8 mouse cellular contexts compared by ENCODE assay signal in genomic region chr7:24429413-24430112, GRCm38 (mm10). TPM values are rescaled to one million over a fixed set of nuclear protein-coding genes. Genes with fewer than 3 reads are reported as not detected.
DNase-seq lines count a peak whose midpoint lies in the region.

No protein-coding gene starts in this region.

- intact Hi-C loops in gastrocnemius, postnatal 14 days (cut with DNase I; ENCODE audit: low total_unique reads): no loop called here

- DNase-seq in adrenal gland, postnatal 10 days: peak; percentile 34
- no peak for DNase-seq in adrenal gland, postnatal 36 days
- peak; percentile 64 for DNase-seq in brain, embryonic 18.5 days (ENCODE audit: low read depth, low spot score)
- DNase-seq in gastrocnemius, postnatal 14 days: peak; percentile 50
- DNase-seq in layer of hippocampus, postnatal 36 days: peak; percentile 68 to 72
- DNase-seq in testis, postnatal 14 days (ENCODE audit: low spot score): peak; percentile 41
- no peak for DNase-seq in thymus, postnatal 14 days
- DNase-seq in lung, postnatal 25 days (ENCODE audit: low spot score): no peak

RNA-seq across cellular contexts. Expression of gene Irgc1, which starts 22.5 kb away (rescaled TPM):
- under 1 TPM in 1 of 2 experiments, not detected in 1; 0.27 TPM for total RNA-seq in adrenal gland, postnatal 10 days (2021)
- not detected for total RNA-seq in adrenal gland, postnatal 36 days (2021)
- total RNA-seq in gastrocnemius, postnatal 14 days (2021): under 1 TPM in 1 of 2 experiments, not detected in 1; 0.12 TPM
- not detected for total RNA-seq in layer of hippocampus, postnatal 36 days (2021)

RNA-seq across cellular contexts. Expression of gene Smg9, which starts 30.1 kb away (rescaled TPM):
- 10 to 100 TPM; 19.5 to 24.1 TPM for total RNA-seq in adrenal gland, postnatal 10 days (2021)
- 10 to 100 TPM; 17.8 to 21.1 TPM for total RNA-seq in adrenal gland, postnatal 36 days (2021)
- total RNA-seq in gastrocnemius, postnatal 14 days (2021): 1 to 10 TPM; 9.2 to 9.5 TPM
- 10 to 100 TPM; 33.8 to 39.0 TPM for total RNA-seq in layer of hippocampus, postnatal 36 days (2021)

RNA-seq across cellular contexts. Expression of gene Plaur, which starts 32.7 kb away (rescaled TPM):
- total RNA-seq in adrenal gland, postnatal 10 days (2021): 1 to 10 TPM; 6.7 to 9.4 TPM
- total RNA-seq in adrenal gland, postnatal 36 days (2021): 1 to 10 TPM; 7.9 to 9.8 TPM
- total RNA-seq in gastrocnemius, postnatal 14 days (2021): 1 to 10 TPM in 1 of 2 experiments, under 1 TPM in 1; 0.84 to 1.2 TPM
- under 1 TPM in 1 of 2 experiments, not detected in 1; 0.68 TPM for total RNA-seq in layer of hippocampus, postnatal 36 days (2021)

RNA-seq across cellular contexts. Expression of gene Cadm4, which starts 52.3 kb away (rescaled TPM):
- total RNA-seq in adrenal gland, postnatal 10 days (2021): 1 to 10 TPM; 6.4 to 8.6 TPM
- 1 to 10 TPM; 2.8 to 3.6 TPM for total RNA-seq in adrenal gland, postnatal 36 days (2021)
- total RNA-seq in gastrocnemius, postnatal 14 days (2021): 10 to 100 TPM in 1 of 2 experiments, 1 to 10 TPM in 1; 5.3 to 17.7 TPM
- 100 to 1,000 TPM; 137 to 142 TPM for total RNA-seq in layer of hippocampus, postnatal 36 days (2021)

RNA-seq across cellular contexts. Expression of gene Kcnn4, which starts 59.5 kb away (rescaled TPM):
- 1 to 10 TPM; 4.2 to 5.4 TPM for total RNA-seq in adrenal gland, postnatal 10 days (2021)
- total RNA-seq in adrenal gland, postnatal 36 days (2021): 1 to 10 TPM in 1 of 2 experiments, under 1 TPM in 1; 0.79 to 1.3 TPM
- under 1 TPM; 0.29 to 0.33 TPM for total RNA-seq in gastrocnemius, postnatal 14 days (2021)
- under 1 TPM; 0.17 to 0.48 TPM for total RNA-seq in layer of hippocampus, postnatal 36 days (2021)

Comparison
In these comparisons a context has a peak if more than half of its experiments do, and no peak if none do; other contexts are left out.
1. DNase-seq: peak in adrenal gland, postnatal 10 days (single experiment), brain, embryonic 18.5 days (single experiment), gastrocnemius, postnatal 14 days (single experiment), layer of hippocampus, postnatal 36 days (2 of 2) and testis, postnatal 14 days (single experiment); none in adrenal gland, postnatal 36 days (0 of 2), thymus, postnatal 14 days (single experiment) and lung, postnatal 25 days (single experiment).